Mouse (Mus musculus) heart, postnatal 0 days (tissue): Measurements from ENCODE around the gene Ubash3a.

Experiments used
- CTCF ChIP-seq: IDR thresholded peaks from 2 replicates; pipeline ENCODE4 v1.5.1; 2016; ENCODE audit warnings: antibody characterized with exemption, control low read depth, low read depth
- EP300 ChIP-seq: IDR thresholded peaks from 2 replicates; pipeline ENCODE4 v1.6.1; 2016; ENCODE audit warnings: antibody characterized with exemption, low read depth

- TF ChIP-seq EP300: no peak
- TF ChIP-seq CTCF: no peak
Observed at GRCm38 (mm10) chr17:31267603-31268002, 59.9 kb downstream of the Ubash3a start.
